Mouse (Mus musculus) heart, postnatal 0 days (tissue): ENCODE data around the gene Tbc1d8b.

Experiments used
- CTCF ChIP-seq: IDR thresholded peaks from 2 replicates; pipeline ENCODE4 v1.5.1; 2016; ENCODE audit warnings: antibody characterized with exemption, control low read depth, low read depth
- EP300 ChIP-seq: IDR thresholded peaks from 2 replicates; pipeline ENCODE4 v1.6.1; 2016; ENCODE audit warnings: antibody characterized with exemption, low read depth

DNA sequence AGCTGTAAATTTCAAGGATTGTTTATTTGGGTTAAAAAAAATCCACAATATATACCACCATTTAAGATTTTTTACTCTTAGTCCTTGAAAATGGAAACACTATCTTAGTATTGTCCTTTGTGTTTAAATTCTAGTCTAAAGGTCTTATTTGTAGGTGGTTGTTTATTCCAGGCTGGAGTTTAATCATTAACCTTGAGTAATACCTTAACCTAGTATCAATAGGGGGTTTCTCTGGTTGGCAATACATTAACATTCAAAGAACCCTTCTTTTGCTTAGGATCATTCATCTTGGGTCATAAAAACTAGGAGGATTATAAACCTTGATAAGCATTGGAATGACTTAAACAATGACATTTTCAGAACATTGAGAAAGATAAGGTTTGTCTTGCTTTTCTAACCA is 44.4 kb upstream of the Tbc1d8b start:
- no peak for TF ChIP-seq CTCF
- TF ChIP-seq EP300 = no peak
